Mouse (Mus musculus): ENCODE results near the gene Sit1. TPM values are rescaled to one million over a fixed set of nuclear protein-coding genes. Genes with fewer than 3 reads are reported as not detected.

Sit1 gene
- polyA plus RNA-seq (2015; fragmentation: Nextera tagmentation; extraction: Ambion mirVana), result not detected in 2 replicates

DNA sequence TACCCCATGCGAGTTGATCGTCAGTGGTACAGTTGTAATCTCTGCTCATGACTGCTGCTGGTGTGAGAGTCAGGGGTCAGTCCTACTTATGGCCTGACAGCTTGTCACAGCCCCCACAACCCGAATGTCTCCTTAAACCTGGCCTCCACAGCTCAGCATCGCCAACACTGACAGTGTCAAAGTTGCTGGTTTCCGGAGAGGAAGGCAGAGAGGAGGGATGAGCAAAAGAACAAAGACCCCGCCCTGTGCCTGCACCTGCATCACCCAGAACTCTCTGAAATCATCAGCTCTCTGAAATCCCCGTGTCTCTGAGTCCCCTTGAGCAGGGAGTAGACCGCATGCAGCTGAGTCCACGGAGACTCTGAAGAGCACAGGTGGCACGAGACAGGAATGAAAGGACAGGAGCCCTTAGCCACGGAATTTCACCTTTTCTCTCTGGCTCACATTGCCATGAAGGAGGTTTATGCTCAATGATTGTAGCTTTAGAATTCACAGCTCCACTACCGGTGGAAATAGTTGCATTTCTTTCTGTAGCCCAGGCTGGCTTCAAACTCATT lies at the start of gene Sit1:
TSS of gene Sit1 (minus strand) at position 200 of the 557 bp plus-strand sequence.
- no peak for ATAC-seq (ENCODE audit: extremely low read depth, insufficient number of reproducible peaks, low FRiP score, low TSS enrichment)
- WGBS, result 54% methylated on average over 12 of the region's 12 CpGs
- no peaks in the 10 kb centered on the region for H3K9me3 ChIP-seq
- H3K4me2 ChIP-seq, result no peak within 1 kb of the TSS
- 0 out of 2 replicates have a peak, but pooled peaks cover 9% of the 10 kb centered on the region for H3K27me3 ChIP-seq (replicated peaks)
- H3K4me1 ChIP-seq, result peaks cover 3% of the 10 kb centered on the region; the same call in 1 of the 2 replicates
- H3K36me3 ChIP-seq, result no peaks in the 10 kb centered on the region
- 0 out of 2 replicates have a peak within 1 kb of the TSS, but pooled peaks have one; percentile 24 for H3K9ac ChIP-seq
- no peak within 1 kb of the TSS for H3K27ac ChIP-seq (replicated peaks)
- H3K4me3 ChIP-seq, result no peak within 1 kb of the TSS

DNA sequence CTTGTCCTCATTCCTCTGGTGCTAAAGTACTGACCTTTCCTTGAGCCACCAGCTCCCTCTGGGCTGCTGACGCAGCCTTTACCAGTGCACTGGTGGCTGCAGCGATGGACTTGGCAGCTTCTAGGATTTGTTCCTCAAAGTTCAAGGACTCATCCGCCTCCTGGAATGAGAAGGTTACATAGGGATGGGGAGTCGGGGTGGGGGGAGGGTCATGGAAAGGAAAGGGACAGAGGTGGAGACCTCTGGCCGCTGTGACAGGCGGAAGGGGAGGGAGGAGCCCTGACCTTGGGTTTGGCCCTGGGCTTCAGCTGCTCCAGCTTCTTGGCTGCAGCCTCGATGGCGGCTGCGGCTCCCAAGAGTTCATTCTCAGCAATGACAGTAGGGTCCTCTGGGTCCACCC lies 49.7 kb upstream of the Sit1 start:
- peaks cover 81% of the 10 kb centered on the region for H3K36me3 ChIP-seq
- ATAC-seq (ENCODE audit: extremely low read depth, insufficient number of reproducible peaks, low FRiP score, low TSS enrichment), result no peak
- H3K27me3 ChIP-seq (replicated peaks), result no peaks in the 10 kb centered on the region
- WGBS, result 82% methylated on average over 9 of the region's 9 CpGs
- H3K4me2 ChIP-seq, result no peak overlapping the region
- no peaks in the 10 kb centered on the region for H3K9me3 ChIP-seq
- no peak overlapping the region for H3K9ac ChIP-seq
- H3K4me3 ChIP-seq, result no peak overlapping the region
- no peak overlapping the region for H3K27ac ChIP-seq (replicated peaks)
- H3K4me1 ChIP-seq, result peaks cover 19% of the 10 kb centered on the region

DNA sequence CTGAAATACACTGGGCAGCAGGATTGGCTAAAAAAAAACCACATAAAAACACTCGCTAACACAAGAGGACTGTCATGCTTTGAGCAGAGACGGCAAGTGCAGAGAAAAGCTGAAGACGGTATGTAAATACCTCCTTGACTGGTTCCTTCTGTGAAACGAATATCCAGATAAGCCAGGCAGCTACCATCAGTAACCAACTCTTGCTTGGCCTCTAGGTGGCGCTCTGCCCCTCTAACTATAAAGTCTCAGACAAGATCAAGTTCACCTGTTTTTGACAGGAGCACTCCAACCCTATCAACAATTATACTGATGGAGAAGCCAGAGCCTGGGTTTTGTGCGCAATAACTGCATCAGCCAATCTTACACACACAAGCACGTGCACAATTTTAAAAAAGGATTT lies 47.0 kb upstream of the Sit1 start:
- Histone ChIP-seq H3K27me3 (replicated peaks) (0 out of 2 replicates have a peak, but pooled peaks cover 4% of the 10 kb centered on the region), H3K4me1 (peaks cover 19% of the 10 kb centered on the region), H3K9me3 (no peaks in the 10 kb centered on the region; the same call in 1 of the 2 replicates), H3K4me2 (no peak overlapping the region), H3K4me3 (no peak overlapping the region), H3K9ac (no peak overlapping the region), H3K27ac (replicated peaks) (peak overlapping the region; percentile 59), H3K36me3 (peaks cover 54% of the 10 kb centered on the region)
- 13% methylated on average over 7 of the region's 7 CpGs for WGBS
- no peak for ATAC-seq (ENCODE audit: extremely low read depth, insufficient number of reproducible peaks, low FRiP score, low TSS enrichment)

DNA sequence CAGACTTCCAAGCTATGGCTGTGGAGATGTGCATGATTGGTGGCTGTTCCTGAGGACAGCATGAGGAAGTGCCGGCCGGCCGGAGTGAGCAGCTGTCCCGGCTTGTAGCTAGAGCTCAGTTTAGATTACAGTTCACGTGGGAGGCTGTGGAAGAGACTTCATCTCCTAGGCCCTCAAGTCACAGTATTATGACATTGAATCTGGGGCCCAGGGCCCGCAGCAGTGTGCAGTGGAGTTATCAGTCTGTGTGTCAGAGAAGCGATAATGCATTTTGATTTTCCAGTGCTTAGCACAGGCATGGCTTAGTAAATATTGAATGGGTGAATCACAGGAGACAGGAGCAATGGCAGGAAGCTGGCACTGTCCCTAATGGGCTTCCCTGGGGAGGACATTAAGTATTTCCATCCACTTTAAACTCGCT lies 46.6 kb upstream of the Sit1 start:
- peak overlapping the region; percentile 59 for H3K27ac ChIP-seq (replicated peaks)
- H3K4me2 ChIP-seq, result no peak overlapping the region
- peaks cover 49% of the 10 kb centered on the region for H3K36me3 ChIP-seq
- ATAC-seq (ENCODE audit: extremely low read depth, insufficient number of reproducible peaks, low FRiP score, low TSS enrichment), result no peak
- no peak overlapping the region for H3K4me3 ChIP-seq
- WGBS, result 28% methylated on average over 8 of the region's 8 CpGs
- H3K27me3 ChIP-seq (replicated peaks), result 0 out of 2 replicates have a peak, but pooled peaks cover 4% of the 10 kb centered on the region
- H3K4me1 ChIP-seq, result peaks cover 19% of the 10 kb centered on the region
- no peak overlapping the region for H3K9ac ChIP-seq
- H3K9me3 ChIP-seq, result no peaks in the 10 kb centered on the region; the same call in 1 of the 2 replicates

DNA sequence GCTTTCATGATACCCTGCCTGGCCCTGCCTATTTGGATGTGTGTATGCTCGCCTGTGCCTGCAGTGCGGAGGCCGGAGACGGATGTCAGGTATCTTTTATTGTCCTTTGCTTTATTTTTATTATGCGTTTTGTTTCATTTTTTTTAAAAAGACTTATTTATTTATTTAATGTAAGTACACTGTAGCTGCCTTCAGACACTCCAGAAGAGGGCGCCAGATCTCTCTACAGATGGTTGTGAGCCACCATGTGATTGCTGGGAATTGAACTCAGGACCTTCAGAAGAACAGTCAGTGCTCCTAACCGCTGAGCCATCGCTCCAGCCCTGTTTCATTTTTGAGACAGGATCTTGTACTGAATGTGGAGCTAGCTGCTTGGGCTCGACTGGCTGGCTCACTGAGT lies 45.0 kb upstream of the Sit1 start:
- peaks cover 27% of the 10 kb centered on the region for H3K4me1 ChIP-seq
- no peaks in the 10 kb centered on the region; the same call in 1 of the 2 replicates for H3K9me3 ChIP-seq
- H3K4me3 ChIP-seq, result no peak overlapping the region
- peaks cover 12% of the 10 kb centered on the region for H3K27me3 ChIP-seq (replicated peaks)
- no peak overlapping the region for H3K27ac ChIP-seq (replicated peaks)
- no peak overlapping the region for H3K4me2 ChIP-seq
- no peak for ATAC-seq (ENCODE audit: extremely low read depth, insufficient number of reproducible peaks, low FRiP score, low TSS enrichment)
- H3K9ac ChIP-seq, result no peak overlapping the region
- 73% methylated on average over 9 of the region's 9 CpGs for WGBS
- H3K36me3 ChIP-seq, result peaks cover 33% of the 10 kb centered on the region

DNA sequence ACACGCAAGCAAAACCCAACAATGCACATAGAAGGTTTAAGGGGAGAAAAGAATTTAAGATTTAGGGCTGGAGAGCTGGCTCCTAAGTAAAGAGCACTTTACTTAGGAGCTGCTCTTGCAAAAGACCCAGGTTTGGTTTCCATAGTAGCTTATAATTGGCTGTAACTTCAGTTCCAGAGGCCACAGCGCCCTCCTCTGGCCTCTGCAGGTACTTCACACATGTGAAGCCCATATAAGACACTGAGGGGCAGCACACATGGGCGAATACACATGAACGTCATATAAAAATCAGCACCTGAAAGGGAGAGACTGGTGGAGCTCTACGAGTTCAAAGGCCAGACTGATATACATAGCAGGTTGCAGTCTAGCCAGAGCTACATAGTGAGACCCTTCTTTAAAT lies 44.3 kb upstream of the Sit1 start:
- H3K27ac ChIP-seq (replicated peaks), result no peak overlapping the region
- WGBS, result 64% methylated on average over 5 of the region's 5 CpGs

DNA sequence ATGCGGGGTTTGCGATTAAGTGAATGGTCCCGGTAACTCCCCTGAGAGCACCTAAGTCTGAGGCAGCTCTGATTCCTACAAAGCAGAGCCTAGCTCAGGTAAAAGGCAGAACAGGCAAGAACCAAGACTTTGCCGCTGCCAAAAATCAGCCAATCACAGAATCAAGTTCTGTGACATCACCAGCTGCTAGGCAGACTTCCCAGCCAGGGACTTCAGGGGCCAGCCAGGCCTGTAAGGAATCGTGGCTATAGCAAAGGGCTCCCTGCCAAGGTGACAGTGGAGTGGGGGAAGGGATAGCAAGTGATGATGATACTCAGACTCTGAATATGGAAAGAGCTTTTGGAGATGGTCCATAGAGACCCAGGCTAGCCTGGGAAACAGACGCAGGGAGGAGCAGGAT lies 36.4 kb upstream of the Sit1 start:
- 10% methylated on average over 6 of the region's 6 CpGs for WGBS
- H3K27me3 ChIP-seq (replicated peaks), result peaks cover 31% of the 10 kb centered on the region
- H3K27ac ChIP-seq (replicated peaks), result peak overlapping the region; percentile 90

More for the DNA sequence above, 44.3 kb upstream of the Sit1 start:
- H3K36me3 ChIP-seq, result peaks cover 27% of the 10 kb centered on the region
- peaks cover 14% of the 10 kb centered on the region for H3K27me3 ChIP-seq (replicated peaks)
- H3K4me2 ChIP-seq, result no peak overlapping the region
- no peaks in the 10 kb centered on the region; the same call in 1 of the 2 replicates for H3K9me3 ChIP-seq
- H3K4me3 ChIP-seq, result no peak overlapping the region
- H3K4me1 ChIP-seq, result peaks cover 30% of the 10 kb centered on the region
- H3K9ac ChIP-seq, result no peak overlapping the region
- no peak for ATAC-seq (ENCODE audit: extremely low read depth, insufficient number of reproducible peaks, low FRiP score, low TSS enrichment)

DNA sequence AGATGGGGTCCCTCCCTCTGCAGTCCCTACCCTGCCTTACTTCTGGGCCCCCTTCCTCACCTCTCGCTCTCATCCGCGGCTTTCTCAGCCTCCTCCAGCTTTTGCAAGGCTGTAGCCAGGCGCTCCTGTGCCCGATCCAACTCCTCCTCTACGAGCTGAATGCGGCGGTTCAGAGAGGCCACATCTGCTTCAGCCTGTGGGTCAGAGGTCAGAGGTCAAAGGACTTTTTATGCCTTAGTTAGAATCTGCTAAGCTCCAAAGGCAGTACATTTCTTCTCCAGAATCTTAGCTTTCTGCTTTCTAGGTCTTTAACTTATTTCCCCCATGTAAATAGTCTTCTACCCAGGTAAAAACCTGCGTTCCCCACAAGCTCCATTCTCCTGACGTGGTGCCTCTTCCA lies 36.0 kb upstream of the Sit1 start:
- ATAC-seq (ENCODE audit: extremely low read depth, insufficient number of reproducible peaks, low FRiP score, low TSS enrichment), result no peak
- peak overlapping the region; percentile 87 for H3K9ac ChIP-seq
- no peak overlapping the region for H3K27ac ChIP-seq (replicated peaks)
- H3K4me2 ChIP-seq, result peak overlapping the region; percentile 76
- H3K4me3 ChIP-seq, result peak overlapping the region; percentile 60
- H3K4me1 ChIP-seq, result peaks cover 79% of the 10 kb centered on the region
- H3K9me3 ChIP-seq, result no peaks in the 10 kb centered on the region
- peaks cover 31% of the 10 kb centered on the region for H3K27me3 ChIP-seq (replicated peaks)
- WGBS, result 30% methylated on average over 10 of the region's 10 CpGs
- H3K36me3 ChIP-seq, result peaks cover 50% of the 10 kb centered on the region

More for the DNA sequence above, 36.4 kb upstream of the Sit1 start:
- peak overlapping the region; percentile 87 for H3K9ac ChIP-seq
- no peak for ATAC-seq (ENCODE audit: extremely low read depth, insufficient number of reproducible peaks, low FRiP score, low TSS enrichment)
- H3K4me1 ChIP-seq, result peaks cover 75% of the 10 kb centered on the region
- peaks cover 47% of the 10 kb centered on the region for H3K36me3 ChIP-seq
- H3K9me3 ChIP-seq, result no peaks in the 10 kb centered on the region
- H3K4me2 ChIP-seq, result peak overlapping the region; percentile 76
- peak overlapping the region; percentile 60 for H3K4me3 ChIP-seq

DNA sequence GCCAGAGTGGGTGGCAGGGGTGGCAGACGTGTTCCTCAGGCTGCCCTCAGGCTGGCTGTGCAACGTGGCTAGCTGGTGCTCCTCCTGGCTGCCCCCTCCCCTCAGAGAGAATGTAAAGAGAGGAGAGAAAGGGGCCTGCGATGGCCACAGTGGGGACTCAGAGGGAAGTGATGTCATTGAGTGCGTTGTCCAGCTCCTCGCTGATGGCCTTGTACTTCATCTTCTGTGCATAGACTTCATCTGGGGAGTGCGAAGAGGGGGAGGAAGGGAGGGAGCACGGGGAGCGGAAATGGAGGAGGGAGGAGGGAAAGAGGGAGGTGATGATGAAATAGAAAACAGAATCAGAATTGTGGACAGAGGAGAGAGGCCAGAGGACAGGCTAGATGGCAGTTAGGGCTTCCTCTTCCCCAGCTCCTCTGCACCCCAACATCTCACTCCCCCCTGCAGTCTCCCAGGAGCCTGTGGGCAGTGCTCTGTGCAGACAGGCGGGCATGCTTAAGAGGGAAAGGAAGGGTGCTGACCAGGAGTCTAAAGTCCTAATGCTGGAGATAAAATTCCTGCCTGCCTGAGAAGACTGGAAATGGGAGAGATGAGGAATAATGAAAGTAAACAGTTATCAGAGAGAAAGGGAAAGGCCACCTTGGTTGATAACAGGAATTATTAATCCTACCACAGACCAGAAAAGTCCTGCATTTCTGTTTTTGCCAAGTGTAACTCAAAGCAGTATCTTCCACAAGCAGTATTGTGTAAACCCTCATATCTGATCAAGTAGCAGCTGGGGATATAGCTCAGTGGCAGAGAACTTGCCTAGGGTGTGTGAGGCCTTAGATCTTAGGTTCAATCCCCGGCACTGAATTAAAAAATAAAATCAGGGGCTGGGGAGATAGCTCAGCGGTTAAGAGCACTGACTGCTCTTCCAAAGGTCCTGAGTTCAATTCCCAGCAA lies 32.5 kb upstream of the Sit1 start:
- H3K4me3 ChIP-seq, result no peak overlapping the region
- H3K4me1 ChIP-seq, result peaks cover 74% of the 10 kb centered on the region
- no peak for ATAC-seq (ENCODE audit: extremely low read depth, insufficient number of reproducible peaks, low FRiP score, low TSS enrichment)
- H3K9ac ChIP-seq, result no peak overlapping the region
- no peaks in the 10 kb centered on the region for H3K9me3 ChIP-seq
- WGBS, result 57% methylated on average over 11 of the region's 11 CpGs
- H3K27me3 ChIP-seq (replicated peaks), result peaks cover 9% of the 10 kb centered on the region; the same call in 1 of the 2 replicates
- H3K36me3 ChIP-seq, result peaks cover 53% of the 10 kb centered on the region
- no peak overlapping the region for H3K27ac ChIP-seq (replicated peaks)
- no peak overlapping the region for H3K4me2 ChIP-seq

DNA sequence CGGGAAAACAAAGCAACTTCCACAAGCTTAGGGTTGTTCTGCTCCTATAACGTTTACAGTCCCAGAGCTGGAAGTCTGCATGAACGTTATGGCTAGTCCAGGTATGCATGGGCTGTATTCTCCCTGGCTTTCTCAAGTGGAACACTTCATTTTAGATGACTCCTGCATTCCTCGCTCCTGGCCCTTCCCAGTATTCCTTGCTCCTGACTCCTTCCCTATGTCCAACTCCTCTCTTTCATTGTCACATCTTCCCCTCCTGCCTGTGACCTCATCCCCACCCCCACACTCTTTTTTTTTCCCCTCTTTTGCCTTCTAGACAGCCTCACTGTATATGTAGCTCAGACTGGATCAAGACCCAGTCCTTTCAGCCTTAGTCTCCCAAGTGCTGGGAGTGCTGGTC lies 30.3 kb upstream of the Sit1 start:
- no peak overlapping the region for H3K4me2 ChIP-seq
- ATAC-seq (ENCODE audit: extremely low read depth, insufficient number of reproducible peaks, low FRiP score, low TSS enrichment), result no peak

DNA sequence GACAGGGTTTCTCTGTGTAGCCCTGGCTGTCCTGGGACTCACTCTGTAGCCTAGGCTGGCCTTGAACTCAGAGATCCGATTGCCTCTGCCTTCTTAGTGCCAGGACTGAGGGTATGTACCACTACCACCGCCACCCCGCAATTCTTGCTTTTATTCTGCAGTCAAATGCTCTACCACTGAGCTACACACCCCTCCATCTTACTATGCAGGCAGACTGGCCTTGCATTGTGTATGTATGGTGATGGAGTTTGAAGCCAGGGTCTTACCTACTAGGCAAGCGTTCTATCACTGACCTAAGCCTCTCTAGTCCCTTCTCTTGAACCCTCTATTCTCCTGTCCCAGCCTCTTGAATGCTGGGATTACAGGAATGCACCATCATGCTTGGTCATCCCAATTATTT lies 29.8 kb upstream of the Sit1 start:
- Histone ChIP-seq H3K4me2 (no peak overlapping the region), H3K27me3 (replicated peaks) (no peaks in the 10 kb centered on the region; the same call in 1 of the 2 replicates), H3K4me1 (peaks cover 57% of the 10 kb centered on the region), H3K9me3 (no peaks in the 10 kb centered on the region), H3K4me3 (no peak overlapping the region), H3K27ac (replicated peaks) (no peak overlapping the region), H3K36me3 (peaks cover 40% of the 10 kb centered on the region), H3K9ac (no peak overlapping the region)
- WGBS, result 79% methylated on average over 4 of the region's 4 CpGs
- ATAC-seq (ENCODE audit: extremely low read depth, insufficient number of reproducible peaks, low FRiP score, low TSS enrichment), result no peak

More for the DNA sequence above, 30.3 kb upstream of the Sit1 start:
- Histone ChIP-seq H3K4me3 (no peak overlapping the region), H3K27me3 (replicated peaks) (peaks cover 2% of the 10 kb centered on the region; the same call in 1 of the 2 replicates), H3K27ac (replicated peaks) (no peak overlapping the region), H3K9ac (no peak overlapping the region), H3K4me1 (peaks cover 59% of the 10 kb centered on the region), H3K36me3 (peaks cover 45% of the 10 kb centered on the region), H3K9me3 (no peaks in the 10 kb centered on the region)
- WGBS, result 48% methylated on average over 4 of the region's 4 CpGs
